13 mouse cellular contexts compared by ENCODE assay signal in the genomic region with DNA sequence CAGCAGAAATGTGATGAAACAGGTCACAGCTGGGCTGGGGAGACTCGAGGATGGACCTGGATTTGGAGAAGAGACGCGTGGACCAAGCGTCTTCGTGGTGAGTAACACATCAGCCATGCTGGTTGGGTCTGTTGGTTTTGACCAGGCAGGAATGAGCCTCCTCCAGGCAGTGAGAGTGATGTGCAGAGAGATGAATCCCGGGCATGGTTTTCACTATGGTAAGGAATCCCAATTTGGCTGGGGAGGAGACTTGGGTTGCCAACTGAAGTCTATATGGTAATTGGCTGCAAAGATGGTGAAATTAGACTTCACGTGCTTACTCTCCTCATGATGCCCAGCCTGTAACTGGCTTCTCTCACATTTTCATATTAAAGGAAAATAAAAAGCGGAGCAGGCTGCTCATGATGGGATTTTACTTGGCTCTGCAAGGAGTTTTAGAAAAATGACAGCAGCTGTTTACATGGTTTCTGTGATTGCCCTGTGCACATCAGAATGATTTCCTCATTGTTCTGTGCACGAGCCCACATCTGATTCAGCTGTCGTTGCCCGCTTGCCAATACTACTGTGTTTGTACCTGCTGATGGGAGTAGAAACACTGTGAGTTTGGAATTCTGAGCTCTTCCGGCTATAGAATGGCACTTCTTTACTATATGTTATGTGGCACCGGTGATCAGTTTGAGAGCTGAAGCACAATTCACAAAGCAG.
DNase-seq lines count a peak whose midpoint lies in the region; ATAC-seq and TF ChIP-seq lines count a peak whose summit lies in the region.
"Had no signal": no experiment of that assay in that cellular context is flagged by ENCODE, and none has a peak within 500 bp of the region (broad histone marks: within the 10 kb centered on the region; RNA-seq: fewer than 3 reads in every experiment).

No protein-coding gene starts in this region.

- no peak for TF ChIP-seq POLR2A in brain, embryonic 14.5 days (IDR thresholded peaks at IDR 0.05; ENCODE audit: borderline replicate concordance, extremely low read depth, insufficient read depth, insufficient read length, poor library complexity, severe bottlenecking)

- 0 out of 2 replicates have a peak overlapping the region, but pooled peaks have one; percentile 18 for H3K27ac ChIP-seq in embryonic facial prominence, embryonic 14.5 days (replicated peaks; ENCODE audit: low read depth, low read length)
- no peak overlapping the region for H3K27ac ChIP-seq in embryonic facial prominence, embryonic 10.5 days (replicated peaks)
- H3K27ac ChIP-seq in midbrain, embryonic 15.5 days = peak overlapping the region; percentile 40
- H3K27ac ChIP-seq: limb, embryonic 15.5 days had no signal

- no peak for ATAC-seq in embryonic facial prominence, embryonic 14.5 days (ENCODE audit: low read depth)
- ATAC-seq in midbrain, embryonic 15.5 days (replicated peaks) = no peak

- H3K9ac ChIP-seq in embryonic facial prominence, embryonic 14.5 days (ENCODE audit: low read depth, low read length) = no peak overlapping the region
- no peak overlapping the region for H3K9ac ChIP-seq in midbrain, embryonic 15.5 days
- H3K9ac ChIP-seq: limb, embryonic 15.5 days had no signal

- intact Hi-C loops in left cerebral cortex, postnatal 14 days (cut with DNase I) = no loop called here

- 67% methylated on average over 13 of the region's 13 CpGs for WGBS in embryonic facial prominence, embryonic 14.5 days
- 85% methylated on average over 13 of the region's 13 CpGs for WGBS in embryonic facial prominence, embryonic 10.5 days
- 69% methylated on average over 13 of the region's 13 CpGs for WGBS in midbrain, embryonic 15.5 days

- H3K36me3 ChIP-seq in embryonic facial prominence, embryonic 14.5 days (ENCODE audit: control insufficient read depth, insufficient read depth, low read length) = no peaks in the 10 kb centered on the region
- H3K36me3 ChIP-seq in embryonic facial prominence, embryonic 10.5 days (replicated peaks) = no peaks in the 10 kb centered on the region
- H3K36me3 ChIP-seq in midbrain, embryonic 15.5 days (replicated peaks) = no peaks in the 10 kb centered on the region
- H3K36me3 ChIP-seq: limb, embryonic 15.5 days had no signal

- H3K9me3 ChIP-seq in embryonic facial prominence, embryonic 14.5 days (ENCODE audit: control insufficient read depth, low read length) = no peaks in the 10 kb centered on the region
- no peaks in the 10 kb centered on the region for H3K9me3 ChIP-seq in embryonic facial prominence, embryonic 10.5 days
- no peaks in the 10 kb centered on the region for H3K9me3 ChIP-seq in midbrain, embryonic 15.5 days
- H3K9me3 ChIP-seq: limb, embryonic 15.5 days had no signal

- DNase-seq in embryonic facial prominence, embryonic 14.5 days (ENCODE audit: low spot score) = no peak
- no peak for DNase-seq in embryonic facial prominence, embryonic 10.5 days (ENCODE audit: low spot score)
- DNase-seq in left cerebral cortex, postnatal 14 days (ENCODE audit: low spot score in 2 of 2) = peak; percentile 26 to 45
- DNase-seq in left cerebral cortex, adult 11 months (ENCODE audit: low spot score) = no peak
- peak; percentile 89 for DNase-seq in brain, embryonic 14.5 days (ENCODE audit: low read depth)
- no peak for DNase-seq in embryo, embryonic 10.5 days (ENCODE audit: low spot score)
- DNase-seq in liver = no peak
- DNase-seq: heart, adult 18-20 months; heart, postnatal 36 days; kidney, adult 8-10 months; thymus, postnatal 25 days had no signal

- no peaks in the 10 kb centered on the region for H3K27me3 ChIP-seq in embryonic facial prominence, embryonic 14.5 days (replicated peaks; ENCODE audit: control insufficient read depth, insufficient read depth, low read length)
- no peaks in the 10 kb centered on the region for H3K27me3 ChIP-seq in embryonic facial prominence, embryonic 10.5 days (replicated peaks; ENCODE audit: low read depth, poor library complexity, severe bottlenecking)
- no peaks in the 10 kb centered on the region for H3K27me3 ChIP-seq in midbrain, embryonic 15.5 days (replicated peaks)
- H3K27me3 ChIP-seq: limb, embryonic 15.5 days had no signal

- H3K4me1 ChIP-seq in embryonic facial prominence, embryonic 14.5 days (ENCODE audit: control insufficient read depth, insufficient read depth, low read length) = peaks cover 20% of the 10 kb centered on the region; the same call in 1 of the 2 replicates
- peaks cover 35% of the 10 kb centered on the region for H3K4me1 ChIP-seq in embryonic facial prominence, embryonic 10.5 days
- peaks cover 20% of the 10 kb centered on the region for H3K4me1 ChIP-seq in midbrain, embryonic 15.5 days

- H3K4me2 ChIP-seq in embryonic facial prominence, embryonic 14.5 days (ENCODE audit: low read depth, low read length) = no peak overlapping the region
- H3K4me2 ChIP-seq in midbrain, embryonic 15.5 days = 0 out of 2 replicates have a peak overlapping the region, but pooled peaks have one; percentile 2
- H3K4me2 ChIP-seq: limb, embryonic 15.5 days had no signal

- no peak for TF ChIP-seq CTCF in brain, embryonic 14.5 days (IDR thresholded peaks at IDR 0.05; ENCODE audit: borderline replicate concordance, extremely low read depth, insufficient read depth, insufficient read length)

- no peak overlapping the region for H3K4me3 ChIP-seq in embryonic facial prominence, embryonic 14.5 days (ENCODE audit: low read depth, low read length)
- no peak overlapping the region for H3K4me3 ChIP-seq in embryonic facial prominence, embryonic 10.5 days
- no peak overlapping the region for H3K4me3 ChIP-seq in midbrain, embryonic 15.5 days
- H3K4me3 ChIP-seq: limb, embryonic 15.5 days had no signal

Comparison
In these comparisons a context has a peak if more than half of its experiments do, and no peak if none do; other contexts are left out.
1. DNase-seq: peak in left cerebral cortex, postnatal 14 days (2 of 2) and brain, embryonic 14.5 days (single experiment); none in embryonic facial prominence, embryonic 14.5 days (single experiment), embryonic facial prominence, embryonic 10.5 days (single experiment), left cerebral cortex, adult 11 months (single experiment), embryo, embryonic 10.5 days (single experiment) and liver (single experiment).